Mouse (Mus musculus): ENCODE data around the gene 2410131K14Rik. TPM values are rescaled to one million over a fixed set of nuclear protein-coding genes. Genes with fewer than 3 reads are reported as not detected.

2410131K14Rik gene
- total RNA-seq, 2 experiments from 2014 or later: 6.3 to 9.0 TPM

GRCm38 (mm10) chr5:118260642-118261041 lies 15.6 kb downstream of the 2410131K14Rik start:
- DNase-seq (ENCODE audit: low spot score in 2 of 2): no peak

- DNase-seq (ENCODE audit: low spot score in 2 of 2): no peak
These were observed 16.2 kb downstream of the 2410131K14Rik start for GRCm38 (mm10) chr5:118261181-118261580.

GRCm38 (mm10) chr5:118262418-118262817 lies 17.4 kb downstream of the 2410131K14Rik start:
- no peak for DNase-seq (ENCODE audit: low spot score in 2 of 2)

DNA sequence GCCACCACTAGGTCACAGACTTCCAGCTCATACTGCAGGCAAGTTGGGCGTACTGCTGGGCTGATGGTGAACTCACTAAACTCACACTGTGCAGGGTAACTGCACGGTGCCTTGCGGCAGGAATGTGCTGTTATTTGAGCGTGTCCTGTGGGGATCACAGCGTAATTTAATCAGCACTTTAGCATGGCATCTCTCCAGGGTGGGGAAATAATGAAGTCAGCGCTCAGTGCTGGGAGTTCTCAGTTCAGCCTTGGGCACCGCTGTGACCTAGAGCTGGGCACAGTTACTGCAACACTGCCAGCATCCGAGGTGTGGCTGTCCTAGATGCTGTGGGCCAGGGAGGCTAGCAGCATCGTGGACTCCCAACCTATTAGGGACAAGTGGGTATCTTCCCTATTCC lies 19.3 kb downstream of the 2410131K14Rik start:
- no peak for DNase-seq (ENCODE audit: low spot score in 2 of 2)

- no peak for DNase-seq (ENCODE audit: low spot score in 2 of 2)
These were observed 20.3 kb downstream of the 2410131K14Rik start for GRCm38 (mm10) chr5:118265366-118265765.

DNA sequence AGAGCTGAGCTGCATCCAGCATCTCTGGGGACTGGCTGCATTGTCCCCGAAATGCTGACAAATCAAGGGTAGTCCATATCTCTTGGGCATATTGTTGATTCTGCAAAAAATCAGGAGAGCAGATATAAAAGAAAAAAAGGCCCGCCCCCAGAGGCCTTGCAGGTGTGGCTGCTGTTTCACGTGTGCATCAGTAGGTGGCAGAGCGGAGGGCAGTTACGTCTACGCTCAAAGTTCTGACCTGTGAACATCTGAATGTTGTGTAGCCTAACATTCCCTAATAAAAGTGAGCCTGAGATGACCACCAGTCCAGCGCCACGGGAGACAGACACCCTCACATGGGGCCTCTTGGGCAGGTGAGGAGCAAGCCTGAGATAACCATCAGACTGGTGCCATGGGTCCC lies 21.3 kb downstream of the 2410131K14Rik start:
- no peak for DNase-seq (ENCODE audit: low spot score in 2 of 2)

GRCm38 (mm10) chr5:118268987-118269386 lies 24.0 kb downstream of the 2410131K14Rik start:
- peak; percentile 83 to 87 for DNase-seq (ENCODE audit: low spot score in 2 of 2)

DNA sequence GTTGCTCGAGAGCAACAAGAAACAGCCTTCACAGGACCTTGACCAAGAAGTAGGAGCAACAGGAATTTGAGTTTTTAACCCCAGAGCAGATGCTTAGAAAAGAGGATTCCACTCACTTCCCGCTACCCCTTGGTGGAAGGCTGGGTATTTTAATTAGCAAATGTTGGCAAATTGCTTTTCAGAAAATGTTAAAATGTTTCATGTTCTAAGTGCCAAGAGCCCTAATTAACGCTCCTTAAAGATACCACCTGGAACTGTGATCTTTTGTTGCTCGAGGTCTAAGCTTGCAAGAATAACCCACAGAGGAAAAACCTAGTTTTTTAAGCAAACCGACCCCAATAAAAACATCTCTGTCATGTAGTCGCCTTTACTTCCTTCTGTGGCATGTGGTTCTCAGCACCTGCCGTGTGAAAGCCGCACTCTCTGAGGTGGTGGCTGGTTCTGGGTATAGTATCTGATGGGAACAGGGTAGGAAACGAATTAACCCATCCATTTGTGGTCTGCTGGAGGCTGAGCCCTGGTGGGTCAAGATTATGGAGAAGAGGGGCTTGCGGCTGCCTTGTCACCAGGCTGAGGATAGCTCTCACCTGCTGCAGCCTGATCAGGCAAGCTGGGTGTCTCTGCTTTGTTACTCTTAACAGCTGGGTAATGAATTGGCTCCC lies 26.6 kb downstream of the 2410131K14Rik start:
- no peak for DNase-seq (ENCODE audit: low spot score in 2 of 2)

GRCm38 (mm10) chr5:118273446-118273845 lies 28.4 kb downstream of the 2410131K14Rik start:
- no peak for DNase-seq (ENCODE audit: low spot score in 2 of 2)

GRCm38 (mm10) chr5:118274546-118274945 lies 29.5 kb downstream of the 2410131K14Rik start:
- no peak for DNase-seq (ENCODE audit: low spot score in 2 of 2)

DNA sequence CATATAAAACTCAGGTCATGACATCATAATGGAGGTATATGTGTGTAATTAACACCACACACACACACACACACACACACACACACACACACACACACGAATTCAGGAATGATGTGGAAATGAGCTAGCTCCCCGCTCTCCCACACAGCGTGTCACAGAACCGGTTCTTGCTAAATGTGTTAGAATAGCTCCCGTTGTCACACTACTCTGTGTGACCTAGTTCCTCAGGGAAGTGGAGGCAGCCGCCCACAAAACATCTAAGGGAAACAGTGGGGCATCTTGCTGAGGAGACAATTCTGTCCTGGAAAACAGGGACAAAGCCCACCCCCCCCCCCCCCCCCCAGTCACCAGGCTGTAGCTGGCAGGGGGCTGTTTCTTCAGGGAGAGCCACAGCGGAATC lies 31.3 kb downstream of the 2410131K14Rik start:
- no peak for DNase-seq (ENCODE audit: low spot score in 2 of 2)

- DNase-seq (ENCODE audit: low spot score in 2 of 2): no peak
These were observed 31.7 kb downstream of the 2410131K14Rik start for GRCm38 (mm10) chr5:118276711-118277110.

DNA sequence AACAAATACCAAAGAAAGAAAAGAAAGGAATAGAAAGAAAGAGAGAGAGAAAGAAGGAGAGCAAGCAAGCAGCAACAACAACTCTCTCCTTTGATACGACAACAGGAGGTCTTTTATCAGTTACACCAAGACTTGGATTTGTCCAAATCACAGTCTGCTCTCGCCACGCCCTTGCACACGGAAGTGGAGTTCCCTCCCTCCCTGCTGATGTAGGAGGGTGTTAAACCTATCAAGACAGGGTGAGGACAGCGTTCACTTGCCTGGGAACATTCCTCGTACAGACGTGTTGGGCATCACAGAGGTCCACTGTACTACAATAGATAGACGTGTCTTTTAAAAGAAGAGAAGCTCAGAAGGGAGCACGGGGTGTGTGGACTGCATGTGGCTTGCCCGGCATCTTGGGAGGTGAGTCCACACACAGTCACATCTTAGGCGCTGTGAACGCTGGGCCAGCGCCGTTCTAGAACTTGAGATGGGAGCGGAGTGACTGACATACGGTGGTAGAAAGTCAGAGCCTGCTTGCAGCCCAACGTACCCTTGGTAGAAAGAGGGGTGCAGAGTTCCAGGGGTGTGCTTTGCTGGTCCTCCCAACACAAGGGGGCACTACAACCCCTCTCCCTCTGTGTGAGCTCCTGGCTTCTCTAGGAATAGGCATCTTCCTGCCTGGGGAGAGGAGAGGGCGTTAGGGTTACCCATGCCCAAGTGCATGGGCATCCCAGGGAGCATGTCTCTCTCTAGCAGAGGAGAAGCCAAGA lies 32.9 kb downstream of the 2410131K14Rik start:
- no peak for DNase-seq (ENCODE audit: low spot score in 2 of 2)

- DNase-seq (ENCODE audit: low spot score in 2 of 2): no peak
These were observed 46.4 kb downstream of the 2410131K14Rik start for GRCm38 (mm10) chr5:118291453-118291852.

DNA sequence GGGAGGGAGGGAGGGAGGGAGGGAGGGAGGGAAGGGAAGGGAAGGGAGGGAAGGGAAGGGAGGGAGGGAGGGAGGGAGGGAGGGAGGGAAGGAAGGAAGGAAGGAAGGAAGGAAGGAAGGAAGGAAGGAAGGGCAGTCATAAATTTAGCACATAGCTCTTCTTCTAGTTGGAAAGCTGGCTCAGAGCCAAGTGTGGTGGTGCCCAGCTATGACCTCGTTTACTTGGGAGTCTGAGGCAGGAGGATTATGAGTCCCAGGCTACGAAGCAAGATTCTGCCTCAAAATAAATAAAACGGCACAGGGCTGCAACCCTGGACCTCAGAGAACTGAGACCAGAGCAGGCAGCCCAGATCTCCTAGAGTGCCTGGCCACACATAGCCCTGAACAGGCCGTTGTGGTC lies 47.4 kb downstream of the 2410131K14Rik start:
- no peak for DNase-seq (ENCODE audit: low spot score in 2 of 2)

DNA sequence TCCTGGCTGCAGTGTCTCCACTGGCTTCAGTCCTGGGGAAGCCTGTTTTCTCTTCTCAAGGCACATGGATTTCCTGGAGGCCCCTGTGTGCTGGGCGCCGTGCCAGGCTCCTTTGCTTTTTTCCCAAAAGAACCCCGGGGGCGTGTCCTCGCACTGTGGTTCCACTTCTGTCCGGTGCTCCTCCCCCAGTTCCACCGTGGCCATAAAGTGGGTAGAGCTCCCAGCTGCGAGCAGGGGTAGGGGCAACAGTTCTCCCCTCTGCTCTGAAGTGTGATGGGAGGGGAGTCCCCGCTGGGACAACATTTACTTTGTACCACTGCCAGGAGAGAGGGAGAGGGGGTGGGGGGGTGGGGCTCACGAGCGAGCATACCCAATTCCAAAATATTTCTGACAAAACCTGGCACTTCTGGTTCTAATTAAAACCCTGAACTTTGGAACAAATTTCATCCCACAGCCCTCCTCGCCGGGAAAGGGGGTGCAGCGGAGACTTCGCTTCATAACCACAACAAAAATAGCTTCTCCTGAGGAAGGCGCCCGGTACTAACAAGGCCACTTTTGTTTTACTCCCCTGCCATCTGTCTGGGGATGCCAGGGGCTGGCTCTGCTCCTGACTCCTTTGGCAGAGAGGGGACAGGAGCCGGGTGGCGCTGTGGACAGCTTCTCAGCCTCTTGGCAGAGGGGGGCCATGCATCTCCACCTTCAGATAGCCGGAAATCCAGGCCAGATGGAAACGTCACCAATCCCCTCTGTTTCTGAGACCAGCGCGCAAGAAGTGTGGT lies 49.2 kb downstream of the 2410131K14Rik start:
- peak; percentile 74 to 89 for DNase-seq (ENCODE audit: low spot score in 2 of 2)

GRCm38 (mm10) chr5:118294865-118295258 lies 49.8 kb downstream of the 2410131K14Rik start:
- no peak for DNase-seq (ENCODE audit: low spot score in 2 of 2)

DNA sequence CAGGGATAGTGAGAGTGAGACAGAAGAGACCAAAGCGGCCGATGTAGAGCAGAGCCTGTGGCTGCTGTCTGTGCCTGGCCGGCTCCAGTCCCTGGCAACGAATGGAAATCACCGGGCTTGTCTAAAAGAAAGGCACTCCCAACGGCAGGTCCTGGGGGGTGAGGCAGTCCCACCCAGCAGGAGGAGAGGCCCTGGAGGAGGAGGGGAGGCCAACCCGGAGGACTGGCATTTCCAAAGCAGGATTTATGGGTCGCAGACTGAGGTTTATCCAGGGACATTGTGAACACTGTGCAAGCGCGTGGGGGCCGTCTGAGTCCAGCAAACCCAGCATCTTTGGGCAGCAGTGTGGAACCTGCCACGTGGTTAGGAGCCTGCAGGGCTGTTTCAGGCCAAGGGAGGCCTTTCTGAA lies 52.3 kb downstream of the 2410131K14Rik start:
- DNase-seq (ENCODE audit: low spot score in 2 of 2): no peak

- no peak for DNase-seq (ENCODE audit: low spot score in 2 of 2)
These were observed 54.8 kb downstream of the 2410131K14Rik start for GRCm38 (mm10) chr5:118299720-118300400.

GRCm38 (mm10) chr5:118302466-118303155 lies 57.6 kb downstream of the 2410131K14Rik start:
- no peak for DNase-seq (ENCODE audit: low spot score in 2 of 2)
